Mouse (Mus musculus) spleen, adult 18-20 months (tissue): ENCODE results near the gene Lpcat3.
"Not testable (repeated sequence)": the region's sequence is repeated elsewhere in the genome, so short reads cannot be mapped to it uniquely, and the experiment has no call there.

Source experiments
- DNase-seq, 2 experiments: peaks; one replicate each; pipeline ENCODE4 v3.0.0; 2022; ENCODE audit warnings: mixed read lengths in 2 of 2

The Lpcat3 gene

DNA sequence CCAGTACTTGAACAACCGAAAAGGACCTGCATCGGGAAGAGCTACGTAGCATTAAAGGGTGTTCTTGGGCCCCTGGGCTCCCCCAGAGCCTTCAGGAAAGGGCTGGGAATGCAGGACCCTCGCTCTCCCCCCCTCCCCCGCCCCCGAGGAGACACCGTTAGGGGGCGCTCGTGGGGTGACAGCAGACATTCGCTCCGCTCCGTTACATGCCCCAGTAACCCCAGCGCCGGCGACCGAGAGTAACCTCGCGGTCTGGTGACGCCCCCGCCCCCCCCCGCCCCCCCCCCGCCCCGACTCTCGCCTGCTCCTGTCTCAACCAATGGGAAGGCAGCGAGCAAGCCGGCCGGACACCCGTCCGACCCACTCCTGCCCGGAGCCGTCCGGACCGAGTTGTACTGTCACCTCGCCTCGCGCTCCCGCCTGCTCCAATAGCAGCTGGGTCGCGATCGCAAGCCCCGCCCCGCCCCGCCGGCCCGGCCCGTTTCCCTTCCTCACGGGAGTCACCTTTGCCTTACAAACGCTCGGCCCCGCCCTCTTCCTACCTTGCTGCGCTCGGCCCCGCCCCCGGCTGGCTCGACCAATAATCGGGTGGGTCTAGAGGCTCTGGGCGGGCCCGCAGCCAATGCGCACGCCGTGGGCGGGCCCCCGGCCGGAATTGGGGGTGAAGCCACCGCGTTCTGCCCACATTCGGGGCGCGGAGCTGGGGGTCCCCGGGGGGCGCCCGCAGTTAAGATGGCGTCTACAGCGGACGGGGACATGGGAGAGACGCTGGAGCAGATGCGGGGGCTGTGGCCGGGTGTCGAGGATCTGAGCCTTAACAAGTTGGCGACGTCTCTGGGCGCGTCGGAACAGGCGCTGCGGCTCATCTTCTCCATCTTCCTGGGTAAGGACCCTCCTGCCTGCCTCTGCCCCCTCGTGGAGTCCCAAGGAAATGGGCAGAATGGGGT is at the start of gene Lpcat3:
TSS of gene Lpcat3 (plus strand) at position 551 of the 947 bp plus-strand sequence.
- DNase-seq, result peak; percentile 99 to 100

DNA sequence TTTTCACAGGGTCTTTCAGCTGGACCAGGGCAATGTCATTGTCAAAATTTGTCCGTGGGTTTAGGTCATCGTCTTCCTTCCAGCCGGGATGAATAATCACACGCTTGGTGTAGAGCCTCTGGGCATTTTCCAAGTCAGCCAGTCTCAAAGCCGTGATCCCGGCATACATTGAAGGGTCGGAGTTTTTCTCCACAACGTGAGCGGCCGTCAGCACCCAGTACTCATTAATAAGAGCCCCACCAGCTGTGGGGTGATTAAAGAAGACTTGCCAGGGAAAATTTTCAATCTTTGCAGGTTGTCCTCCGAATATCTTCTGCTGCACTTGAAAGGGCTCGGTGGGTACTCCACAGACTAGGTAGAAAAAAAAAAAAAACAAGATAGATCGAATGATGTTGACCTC is 37.2 kb upstream of the Lpcat3 start:
- DNase-seq, result no peak

DNA sequence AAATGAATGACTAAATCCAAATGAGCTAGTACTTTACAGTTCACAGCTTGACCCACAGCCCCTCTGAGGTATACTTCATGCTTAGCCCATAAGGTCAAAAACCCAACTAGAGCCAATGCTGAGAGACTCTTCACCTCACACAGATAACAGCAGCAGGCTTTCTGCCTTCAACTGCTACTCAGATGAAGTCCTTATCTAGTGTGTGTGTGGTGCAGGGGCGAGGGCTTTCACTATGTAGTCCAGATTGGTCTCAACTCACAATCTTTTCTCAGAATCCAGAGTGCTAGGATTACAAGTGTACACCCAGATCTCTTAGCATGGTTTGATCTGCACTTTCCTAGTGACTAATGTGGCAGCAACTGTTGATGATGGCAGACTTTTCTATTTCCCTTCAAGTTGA is 36.6 kb upstream of the Lpcat3 start:
- not testable (repeated sequence) for DNase-seq

DNA sequence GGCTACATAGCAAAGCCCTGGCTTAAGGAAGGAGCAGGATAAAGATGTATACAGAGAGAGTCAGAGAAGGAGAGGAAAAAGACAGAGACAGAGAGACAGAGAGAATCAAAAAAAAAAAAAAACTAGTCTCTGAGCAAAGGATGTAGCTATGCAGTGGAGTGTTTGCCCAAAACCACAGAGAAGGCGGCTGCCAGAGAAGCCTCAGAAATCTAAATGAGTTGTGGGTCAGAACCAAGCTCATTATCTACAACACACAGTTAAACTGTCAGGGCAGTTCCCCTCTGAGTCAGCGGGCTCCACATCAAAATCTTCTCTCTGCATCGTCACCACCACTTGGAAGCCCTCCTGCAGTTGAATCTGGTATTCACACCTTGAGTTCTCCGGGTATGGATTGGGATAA is 32.1 kb upstream of the Lpcat3 start:
- no peak for DNase-seq

DNA sequence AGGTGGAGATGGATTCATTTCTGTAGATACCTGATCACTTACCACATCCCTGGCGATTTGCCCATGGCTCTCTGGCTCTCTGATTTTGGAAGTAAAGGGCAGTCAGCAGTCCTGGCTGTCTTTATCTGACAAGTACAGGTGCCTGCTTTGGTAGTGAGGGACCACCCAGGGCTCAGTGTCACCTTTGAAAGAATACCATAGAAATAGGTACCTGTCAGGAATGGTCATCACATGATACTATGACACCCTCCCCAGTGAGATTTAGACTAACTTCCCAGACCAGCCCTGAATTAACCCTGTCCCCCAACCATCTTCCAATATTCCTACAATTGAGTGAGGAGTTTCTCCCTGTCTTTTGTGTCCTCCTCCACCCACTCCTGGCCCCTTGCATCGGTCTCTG is 26.8 kb upstream of the Lpcat3 start, which contains the start of gene C1s2:
TSS of gene C1s2 (minus strand) at position 101 of the 400 bp plus-strand sequence.
- not testable (repeated sequence) for DNase-seq

DNA sequence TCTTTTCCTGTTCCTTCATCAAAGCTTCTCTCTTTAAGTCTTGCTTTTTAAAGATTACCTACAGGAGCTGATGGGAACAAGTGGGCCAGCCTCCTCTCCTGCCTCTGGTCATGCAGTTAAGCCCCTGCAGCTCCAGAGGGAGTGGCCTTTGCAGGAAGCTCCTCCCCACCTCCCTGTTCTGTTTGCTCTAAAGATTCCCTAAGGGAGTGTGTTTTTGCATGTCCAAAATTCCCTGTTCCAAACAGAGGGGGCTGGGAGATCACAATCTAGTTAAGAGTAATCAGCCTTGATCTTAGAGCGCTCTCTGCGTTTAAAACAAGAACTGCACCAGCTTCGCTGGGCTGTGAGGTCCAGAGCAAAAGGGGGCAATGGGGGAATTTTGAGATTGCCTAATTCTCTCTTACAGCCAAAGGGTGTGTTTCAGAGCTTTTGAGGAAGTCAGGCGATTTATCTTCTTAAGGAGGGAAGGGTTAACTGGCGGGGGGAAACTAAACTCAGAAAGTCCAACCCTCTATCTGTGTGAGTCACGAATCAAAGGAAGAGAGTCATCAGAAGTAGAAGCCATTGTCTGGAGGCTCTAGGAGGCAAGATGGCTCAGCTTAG is 25.9 kb upstream of the Lpcat3 start:
- DNase-seq, result not testable (repeated sequence)

DNA sequence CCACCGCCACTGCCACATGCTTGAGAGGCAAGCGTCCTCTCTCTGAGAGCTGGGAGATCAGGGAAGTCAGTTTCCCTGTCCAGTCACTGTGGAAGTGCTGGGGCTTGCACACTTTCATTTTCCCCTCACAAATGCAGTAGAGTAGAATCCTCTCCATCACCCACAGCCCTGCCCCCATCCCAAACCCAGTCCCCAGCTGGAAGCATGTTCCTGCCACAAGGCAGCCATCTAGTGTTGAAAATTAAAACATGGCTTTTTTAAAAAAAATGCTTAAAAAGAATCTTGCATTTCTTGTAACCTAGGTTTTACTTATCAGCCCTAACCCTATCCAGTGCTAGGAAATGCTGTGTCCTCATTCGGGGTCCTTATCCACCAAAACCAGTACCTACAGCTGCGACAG is 22.8 kb upstream of the Lpcat3 start:
- no peak for DNase-seq

DNA sequence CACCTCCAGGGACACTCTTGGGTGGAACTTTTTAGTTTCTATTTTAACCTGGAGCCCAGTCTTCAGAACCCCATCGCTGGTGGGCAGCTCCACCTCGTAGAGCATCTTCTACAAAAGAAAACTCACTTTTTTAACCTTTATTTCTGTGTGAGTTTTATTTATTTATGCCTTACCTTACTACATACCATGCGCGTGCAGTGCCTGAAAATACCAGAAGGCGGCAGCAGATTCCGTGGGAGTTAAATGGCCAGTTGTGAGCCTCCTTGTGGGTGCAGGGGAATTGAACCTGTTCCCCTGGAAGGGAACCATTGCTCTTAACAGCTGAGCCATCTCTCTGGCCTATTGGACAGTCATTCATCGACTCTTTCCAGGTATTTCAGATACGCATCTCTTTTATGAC is 21.8 kb upstream of the Lpcat3 start:
- peak; percentile 47 to 78 for DNase-seq

DNA sequence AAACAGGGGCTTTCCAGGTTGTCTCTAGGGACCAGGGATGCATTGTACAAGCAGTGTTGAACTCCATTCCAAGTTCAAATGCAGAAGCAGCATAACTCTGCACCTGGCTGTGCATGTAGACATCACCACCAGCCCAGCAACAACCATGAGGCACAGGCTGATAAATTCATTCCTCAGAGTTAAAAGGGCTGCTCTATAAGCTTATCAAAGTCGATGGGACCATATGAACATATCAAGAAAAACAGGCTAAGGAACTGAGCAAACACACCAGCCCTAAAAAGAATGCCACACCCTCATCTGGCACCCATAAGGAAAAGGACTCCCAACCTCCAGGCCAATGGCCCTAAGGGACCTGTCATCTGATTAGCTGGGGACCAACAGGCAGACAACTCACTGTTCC is 16.4 kb upstream of the Lpcat3 start:
- no peak for DNase-seq

DNA sequence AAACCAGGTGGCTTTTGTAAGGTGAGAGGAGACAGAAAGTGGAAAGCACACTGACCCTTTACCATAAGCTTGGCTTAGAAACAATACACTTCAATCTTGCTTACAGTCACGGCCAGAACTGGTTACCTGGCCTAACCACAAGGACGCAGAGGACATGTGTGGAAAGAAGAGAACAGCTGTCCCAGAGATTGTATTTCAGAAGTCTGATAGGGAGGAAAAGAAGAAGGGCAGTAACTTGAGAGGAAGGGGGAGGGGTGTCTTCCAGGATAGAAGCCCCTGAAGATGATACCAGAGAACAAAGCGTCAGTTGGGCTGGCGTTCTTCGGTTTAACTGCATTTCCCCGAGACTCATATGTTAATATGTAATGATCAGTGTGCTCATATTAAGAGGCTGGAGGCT is 6.9 kb upstream of the Lpcat3 start:
- DNase-seq, result no peak

DNA sequence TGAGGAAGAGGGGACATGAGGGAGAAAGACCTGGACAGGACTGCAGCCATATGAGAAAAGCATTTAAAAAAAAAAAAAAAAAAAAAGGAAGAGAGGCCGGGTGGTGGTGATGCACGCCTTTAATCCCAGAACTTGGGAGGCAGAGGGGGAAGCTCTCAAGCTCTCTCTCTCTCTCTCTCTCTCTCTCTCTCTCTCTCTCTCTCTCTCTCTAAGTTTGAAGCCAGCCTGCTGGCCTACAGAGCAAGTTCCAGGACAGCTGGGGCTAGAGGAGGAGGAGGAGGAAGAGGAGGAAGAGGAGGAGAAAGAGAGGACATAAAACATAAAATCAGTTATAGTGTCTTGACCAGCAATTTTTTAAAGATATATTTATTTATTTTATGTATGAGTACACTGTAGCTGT is 4.8 kb upstream of the Lpcat3 start:
- DNase-seq, result no peak

DNA sequence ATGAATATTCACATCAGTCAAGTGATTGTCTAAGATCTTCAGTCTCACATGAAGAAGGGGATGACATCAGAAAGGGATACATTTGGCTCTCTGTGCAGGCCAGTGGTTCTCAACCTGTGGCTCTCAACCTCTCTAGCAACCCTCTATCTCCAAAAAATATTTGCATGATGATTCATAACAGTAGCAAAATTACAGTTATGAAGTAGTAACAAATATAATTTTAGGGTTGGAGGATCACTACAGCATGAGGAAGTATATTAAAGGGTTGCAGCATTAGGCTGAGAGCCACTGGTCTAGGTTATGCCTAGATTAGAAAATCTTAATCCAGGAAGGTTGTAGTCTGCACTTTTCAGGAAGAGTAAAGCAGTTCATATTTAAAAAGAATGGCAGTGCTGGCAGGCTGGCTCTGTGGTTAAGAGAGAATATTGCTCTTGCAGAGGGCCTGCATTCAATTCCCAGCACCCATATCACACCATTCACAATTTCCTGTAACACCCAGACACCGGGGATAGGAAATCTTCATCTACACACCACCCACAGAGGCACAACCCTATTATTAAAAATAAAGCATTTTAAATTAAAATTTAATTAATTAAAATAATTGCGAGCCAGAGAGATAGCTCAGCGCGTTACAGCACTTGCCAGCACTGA is 1.5 kb upstream of the Lpcat3 start:
- no peak for DNase-seq

DNA sequence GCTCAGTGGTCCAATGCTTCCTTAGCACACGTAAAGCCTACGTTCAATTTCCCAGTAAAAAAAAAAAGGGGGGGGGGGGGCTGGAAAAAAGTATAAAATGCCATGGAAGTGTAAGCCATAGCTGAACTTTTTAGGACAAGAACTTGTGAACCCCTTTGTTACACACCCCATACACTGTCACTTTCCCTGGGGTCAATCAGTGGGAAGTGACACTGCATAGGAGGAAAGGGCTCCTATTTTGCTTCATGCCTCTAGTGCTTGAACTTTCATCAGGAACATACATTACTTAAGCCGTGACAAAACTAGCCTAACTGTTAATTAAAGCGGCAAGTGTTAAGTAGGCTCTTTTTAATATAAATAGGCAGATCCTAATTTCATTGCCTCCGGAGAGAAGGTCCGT is 832 bp upstream of the Lpcat3 start:
- DNase-seq, result no peak

DNA sequence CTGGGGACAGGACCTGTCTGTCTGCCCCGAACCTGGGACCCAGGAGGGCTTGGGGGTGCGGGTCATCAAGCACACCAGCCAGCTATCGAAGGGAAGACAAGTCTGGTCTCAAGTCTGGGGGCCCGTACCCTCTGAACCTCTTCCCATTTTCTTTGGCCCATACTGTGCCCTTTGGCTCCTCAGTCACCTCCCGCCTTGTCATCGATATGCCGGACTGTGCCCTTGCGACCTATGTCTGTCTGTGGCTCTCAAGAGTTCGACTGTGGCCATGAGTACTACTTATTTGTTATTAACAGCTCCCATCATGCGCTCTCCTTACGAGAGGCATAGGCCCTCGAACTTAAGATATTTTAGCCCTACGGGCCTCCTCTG is 583 bp downstream of the Lpcat3 start:
- DNase-seq, result no peak

DNA sequence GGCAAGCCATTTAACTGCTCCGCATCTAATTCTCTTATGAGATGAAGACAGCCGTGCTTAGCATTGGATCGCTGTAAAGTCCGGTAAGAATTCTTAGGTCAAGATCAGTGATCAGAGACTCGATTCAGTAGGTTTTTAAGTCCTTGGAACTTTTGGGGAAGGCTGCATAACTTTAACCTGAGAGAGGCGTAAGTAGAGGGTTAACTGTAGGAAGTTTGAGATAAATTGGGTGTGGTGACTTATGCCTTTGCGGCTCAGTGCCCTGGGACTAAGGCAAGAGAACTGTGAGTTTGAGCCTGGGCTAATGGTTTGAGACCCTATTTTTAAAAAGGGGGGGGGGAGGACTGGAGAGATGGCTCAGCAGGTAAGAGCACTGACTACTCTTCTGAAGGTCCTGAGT is 1.4 kb downstream of the Lpcat3 start:
- DNase-seq, result no peak

DNA sequence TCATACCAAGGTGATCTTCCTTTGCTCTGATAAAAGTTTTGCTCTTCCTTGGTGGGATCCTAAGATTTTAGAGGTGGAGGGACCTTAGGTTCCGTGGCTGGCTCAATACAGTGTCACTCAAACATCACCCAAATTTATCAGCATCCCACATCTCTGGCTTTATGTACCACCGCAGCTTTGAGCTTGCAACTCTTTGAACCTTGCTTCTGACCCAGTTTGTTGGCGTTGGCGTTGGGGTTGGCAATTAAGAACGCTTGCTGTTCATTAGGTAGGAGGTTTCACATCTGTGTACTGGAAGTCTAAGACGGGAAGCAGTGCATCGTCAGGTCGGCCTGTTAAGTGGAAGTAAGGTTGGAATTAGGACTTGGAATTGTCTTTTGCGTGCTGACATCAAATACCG is 2.2 kb downstream of the Lpcat3 start:
- DNase-seq, result no peak

DNA sequence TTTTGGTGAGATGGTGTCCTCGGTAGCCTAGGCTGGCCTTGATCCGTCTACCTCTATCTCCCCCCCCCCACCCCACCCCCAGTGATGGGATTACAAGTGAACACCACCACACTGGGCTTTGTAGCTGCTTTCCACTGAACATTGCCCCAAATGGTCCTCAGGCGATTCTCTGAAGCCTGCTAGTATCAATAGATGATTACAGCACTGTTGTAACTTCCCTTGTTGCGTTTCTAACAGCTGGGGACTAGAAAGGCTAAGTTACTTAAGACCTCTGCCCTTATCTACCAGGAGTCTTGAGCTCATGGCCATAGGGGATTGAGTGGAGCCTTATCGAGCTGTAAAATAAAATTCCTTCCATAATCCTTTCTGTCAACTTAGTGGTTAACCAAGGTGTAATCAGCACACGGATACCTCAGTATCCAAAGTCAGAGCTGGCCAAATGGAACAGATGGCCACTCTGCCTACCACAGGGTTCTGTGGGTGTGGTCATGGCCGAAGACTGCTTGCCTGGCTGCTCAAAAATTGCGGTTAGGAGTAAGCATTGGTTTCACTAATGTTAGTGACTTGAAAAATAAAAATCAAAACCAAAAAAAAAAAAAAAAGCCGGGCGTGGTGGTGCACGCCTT is 6.5 kb downstream of the Lpcat3 start:
- DNase-seq, result no peak

DNA sequence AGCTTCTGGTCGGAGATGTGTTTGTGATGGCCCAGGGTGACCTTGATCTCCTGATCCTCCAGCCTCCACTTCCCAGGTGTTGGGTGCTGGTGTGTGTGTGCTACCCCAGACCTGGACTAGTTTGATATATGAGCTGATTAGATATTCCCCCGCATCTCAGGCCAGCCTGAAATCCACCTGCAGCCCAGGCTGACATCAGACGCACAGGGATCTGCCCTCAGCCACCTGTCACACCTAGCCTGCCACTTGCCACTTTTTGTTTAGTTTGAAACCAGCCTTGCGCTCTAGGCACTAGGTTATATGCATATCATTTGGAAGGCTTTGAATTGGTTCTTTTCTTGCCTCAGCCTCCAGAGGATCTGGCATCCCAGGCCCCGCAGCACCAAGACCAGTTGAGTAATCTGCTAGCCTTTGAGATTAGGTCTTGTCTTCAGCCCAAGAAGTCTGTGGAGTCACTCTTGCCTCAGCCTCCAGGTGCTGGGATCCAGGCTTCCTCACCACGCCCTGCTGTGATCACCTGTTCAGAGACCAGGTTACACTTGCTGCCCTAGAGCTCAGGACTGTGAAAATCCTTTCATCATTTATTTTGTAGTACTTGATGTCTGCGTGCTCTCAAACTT is 7.6 kb downstream of the Lpcat3 start:
- no peak for DNase-seq

DNA sequence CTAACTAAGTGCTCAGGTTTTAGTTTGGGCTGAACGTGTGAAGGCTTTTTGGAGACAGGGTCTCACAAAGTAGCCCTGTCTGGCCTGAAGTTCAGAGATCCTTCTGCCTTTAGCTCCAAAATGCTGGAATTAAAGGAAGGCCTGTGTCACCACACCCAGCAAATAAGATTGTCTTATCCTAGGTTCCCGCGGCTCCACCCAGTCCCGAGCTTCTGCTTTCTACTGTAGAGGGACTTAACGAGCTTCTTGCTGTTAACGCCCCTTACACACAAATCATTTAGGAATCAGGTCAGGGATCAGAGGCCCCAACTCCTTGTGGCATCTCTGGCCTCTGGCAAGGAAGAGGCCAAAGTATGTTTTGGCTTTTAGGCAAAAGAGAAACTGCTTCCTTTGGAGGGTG is 9.3 kb downstream of the Lpcat3 start:
- DNase-seq, result no peak

DNA sequence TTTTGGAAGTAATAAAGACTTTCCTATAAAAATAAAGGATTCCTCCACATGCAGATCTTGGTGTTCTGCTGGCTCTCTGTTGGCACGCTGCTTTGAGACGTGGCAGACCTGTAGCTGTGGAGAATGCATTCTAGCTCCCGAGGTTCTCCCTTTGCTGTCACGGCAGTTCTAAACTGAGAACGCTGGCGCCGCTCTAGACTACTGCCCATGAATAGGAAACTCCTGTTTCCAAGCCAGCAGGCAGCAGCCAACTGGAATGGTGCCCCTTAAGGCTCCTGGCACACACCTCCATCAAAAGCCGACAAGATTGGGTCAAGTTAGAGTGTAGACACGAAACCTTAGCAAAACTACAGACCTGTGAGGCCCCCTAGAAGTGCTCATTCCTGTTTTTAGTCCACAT is 10.8 kb downstream of the Lpcat3 start:
- DNase-seq, result no peak

DNA sequence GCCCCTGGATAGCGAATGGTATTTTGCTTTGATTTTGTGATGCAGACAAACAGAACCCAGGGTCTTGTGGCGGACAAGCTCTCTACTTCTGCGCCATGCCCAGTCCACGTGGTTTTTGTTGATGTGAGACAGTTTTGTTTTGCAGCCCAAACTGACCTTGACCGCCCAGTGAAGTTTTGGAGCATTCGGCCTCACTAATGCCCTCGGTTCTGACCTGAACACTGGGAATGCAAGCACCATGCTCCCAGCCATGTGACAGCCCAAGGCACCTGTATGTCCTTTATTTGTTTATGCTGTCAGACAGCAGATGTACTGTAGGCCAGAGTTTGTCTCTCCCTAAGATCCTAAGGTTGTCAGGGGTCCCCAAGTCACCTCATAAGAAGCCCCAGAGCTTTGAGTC is 11.8 kb downstream of the Lpcat3 start:
- DNase-seq, result no peak

DNA sequence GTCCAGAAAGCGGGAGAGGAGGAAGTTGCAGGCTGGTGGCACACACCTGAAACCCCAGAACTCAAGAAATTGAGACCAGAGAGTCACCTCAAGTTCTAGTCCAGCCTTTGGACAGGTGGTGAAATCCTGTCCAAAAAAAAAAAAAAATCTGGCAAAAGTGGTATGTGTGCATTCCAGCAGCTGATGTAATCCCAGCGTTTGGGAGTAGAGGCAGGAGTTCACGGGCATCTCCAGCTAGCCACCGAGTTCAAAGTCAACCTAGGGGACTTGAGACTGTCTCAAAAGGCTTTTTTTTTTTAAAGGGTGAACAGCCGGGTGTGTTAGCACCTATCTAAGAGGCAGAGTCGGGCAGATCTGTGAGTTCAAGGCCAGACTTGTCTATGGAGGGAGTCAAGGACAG is 13.3 kb downstream of the Lpcat3 start:
- no peak for DNase-seq

DNA sequence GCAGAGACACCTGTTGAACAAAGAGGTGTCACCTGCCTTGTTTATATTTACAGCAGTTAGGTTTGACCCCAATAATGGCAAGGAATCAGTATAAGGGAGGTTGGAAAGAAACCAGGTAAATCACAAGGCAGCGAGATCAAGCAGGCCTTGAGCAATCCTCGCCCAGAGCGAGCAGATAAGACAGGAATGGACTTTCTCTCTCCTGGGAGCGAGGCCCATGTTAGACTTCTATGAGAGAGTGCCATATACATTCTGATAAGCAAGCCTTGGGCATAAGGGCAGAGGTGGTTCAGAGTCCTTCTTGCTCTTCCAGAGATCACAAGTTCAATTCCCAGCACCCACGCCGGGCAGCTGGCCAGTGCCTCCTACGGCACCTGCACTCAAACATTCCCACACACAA is 15.9 kb downstream of the Lpcat3 start:
- no peak for DNase-seq
